ENCODE assay signal across 8 mouse cellular contexts in the genomic region with DNA sequence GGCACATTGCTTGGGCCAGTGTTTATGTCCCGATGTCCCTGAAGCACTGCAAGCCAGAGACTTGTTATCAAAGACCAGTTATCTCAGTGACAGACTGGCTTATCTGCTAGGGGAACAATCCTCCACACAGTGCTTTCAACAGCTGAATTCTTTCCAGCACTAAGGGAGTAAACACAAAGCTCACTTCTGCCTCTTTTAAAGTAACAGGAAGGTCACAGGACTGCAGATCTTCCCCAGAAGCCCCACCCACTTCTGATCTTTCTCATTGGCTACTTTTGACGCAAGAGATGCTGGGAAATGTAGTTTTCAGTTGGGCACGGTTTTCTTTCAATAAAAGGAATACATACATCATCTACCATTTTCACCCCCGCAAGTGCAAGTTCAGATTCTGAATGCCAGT.
DNase-seq lines count a peak whose midpoint lies in the region; ATAC-seq and TF ChIP-seq lines count a peak whose summit lies in the region.

No protein-coding gene starts in this region.

- no peak overlapping the region for H3K27ac ChIP-seq in forebrain, embryonic 16.5 days (ENCODE audit: low read length)
- H3K27ac ChIP-seq in liver, embryonic 14.5 days = no peak overlapping the region

- WGBS in forebrain, embryonic 16.5 days = 33% methylated on average over 4 of the region's 4 CpGs
- WGBS in liver, embryonic 14.5 days (ENCODE audit: insufficient replicate concordance) = 6% methylated on average over 4 of the region's 4 CpGs

- H3K9me3 ChIP-seq in forebrain, embryonic 16.5 days (ENCODE audit: control insufficient read depth, low read length) = no peaks in the 10 kb centered on the region
- no peaks in the 10 kb centered on the region for H3K9me3 ChIP-seq in liver, embryonic 14.5 days (ENCODE audit: control insufficient read depth, low read length)

- no peak overlapping the region for H3K4me2 ChIP-seq in forebrain, embryonic 16.5 days (ENCODE audit: low read length)
- H3K4me2 ChIP-seq in liver, embryonic 14.5 days (ENCODE audit: low read depth) = peak overlapping the region; percentile 59

- no peak for TF ChIP-seq EP300 in liver, embryonic 14.5 days (IDR thresholded peaks at IDR 0.05; ENCODE audit: low read depth)

- peaks cover 21% of the 10 kb centered on the region for H3K36me3 ChIP-seq in forebrain, embryonic 16.5 days (ENCODE audit: control insufficient read depth, insufficient read depth)
- H3K36me3 ChIP-seq in liver, embryonic 14.5 days (replicated peaks; ENCODE audit: control insufficient read depth, insufficient read depth, low read depth) = no peaks in the 10 kb centered on the region

- no peaks in the 10 kb centered on the region for H3K27me3 ChIP-seq in forebrain, embryonic 16.5 days (replicated peaks; ENCODE audit: control insufficient read depth, insufficient read depth, low read length)
- no peaks in the 10 kb centered on the region for H3K27me3 ChIP-seq in liver, embryonic 14.5 days (ENCODE audit: control insufficient read depth, insufficient read depth, low read length)

- peak; percentile 31 for DNase-seq in ovary, postnatal 14 days (ENCODE audit: low spot score)
- no peak for DNase-seq in ovary, postnatal 36 days (ENCODE audit: low spot score)
- DNase-seq in adrenal gland, postnatal 10 days = peak; percentile 69
- peak; percentile 18 for DNase-seq in hindlimb bud, embryonic 11.5 days (ENCODE audit: extremely low spot score, low read depth, low spot score)
- peak; percentile 63 to 69 (median 67) for DNase-seq in liver, embryonic 14.5 days (ENCODE audit: low read depth in 3 of 3, low spot score in 3 of 3)
- peak; percentile 31 for DNase-seq in retina, embryonic 14.5 days (ENCODE audit: low spot score)

- no peak for TF ChIP-seq CTCF in liver, embryonic 14.5 days (IDR thresholded peaks at IDR 0.05; ENCODE audit: low read depth)

- no peak overlapping the region for H3K4me3 ChIP-seq in forebrain, embryonic 16.5 days (replicated peaks; ENCODE audit: low read length)
- peak overlapping the region; percentile 28 to 56; a peak in 3 of 4 replicates for H3K4me3 ChIP-seq in liver, embryonic 14.5 days (ENCODE audit: insufficient read depth in 1 of 2, low read depth in 2 of 2, low read length in 2 of 2)

- peak; percentile 49 for ATAC-seq in forebrain, embryonic 16.5 days
- peak; percentile 70; the same call in 1 of the 2 replicates for ATAC-seq in liver, embryonic 14.5 days (ENCODE audit: insufficient read depth)
- ATAC-seq in inflammation-experienced regulatory T-cells, adult 6 months = no peak

- no peak overlapping the region for H3K9ac ChIP-seq in forebrain, embryonic 16.5 days (replicated peaks; ENCODE audit: low read depth, low read length)
- peak overlapping the region; percentile 44 for H3K9ac ChIP-seq in liver, embryonic 14.5 days (replicated peaks)

- no peaks in the 10 kb centered on the region for H3K4me1 ChIP-seq in forebrain, embryonic 16.5 days (replicated peaks; ENCODE audit: control insufficient read depth, insufficient read depth, low read length)
- H3K4me1 ChIP-seq in liver, embryonic 14.5 days (replicated peaks; ENCODE audit: control insufficient read depth in 2 of 2, insufficient read depth in 2 of 2, low read length in 1 of 2) = peaks cover 0 to 3% of the 10 kb centered on the region in 2 experiments; a peak in 2 of 4 replicates
